Mouse (Mus musculus) small intestine, adult 2 months (tissue): ENCODE results near the gene Ckmt1. TPM values are rescaled to one million over a fixed set of nuclear protein-coding genes. Genes with fewer than 3 reads are reported as not detected.
"Not testable (repeated sequence)": the region's sequence is repeated elsewhere in the genome, so short reads cannot be mapped to it uniquely, and the experiment has no call there.

ENCODE experiments used
- H3K27ac ChIP-seq: fragments of 200-500 bp; 2 replicates; pipeline ENCODE4 v1.5.1; 2012; ENCODE audit warnings: low read depth, low read length, control low read depth, inconsistent platforms; ENCODE audit not compliant: insufficient read depth
- H3K27me3 ChIP-seq: fragments of 200-500 bp; 2 replicates; pipeline ENCODE4 v1.6.1; 2012; ENCODE audit warnings: mild to moderate bottlenecking, moderate library complexity, low read length, inconsistent platforms; ENCODE audit not compliant: control insufficient read depth, insufficient read depth
- H3K36me3 ChIP-seq: fragments of 200-500 bp; 2 replicates; pipeline ENCODE4 v1.6.1; 2012; ENCODE audit warnings: mild to moderate bottlenecking, low read length, control low read depth, inconsistent platforms; ENCODE audit not compliant: control insufficient read depth, insufficient read depth
- H3K4me1 ChIP-seq: fragments of 200-500 bp; 2 replicates; pipeline ENCODE4 v1.6.1; 2012; ENCODE audit warnings: low read length, inconsistent platforms, mixed read lengths; ENCODE audit not compliant: control insufficient read depth, insufficient read depth, insufficient read length
- H3K4me3 ChIP-seq: fragments of 200-500 bp; 2 replicates; pipeline ENCODE4 v1.5.1; 2012; ENCODE audit warnings: low read depth, mild to moderate bottlenecking, control low read depth, inconsistent platforms, low read length, moderate library complexity
- CTCF ChIP-seq: fragments of 200-500 bp; IDR thresholded peaks from 2 replicates; pipeline ENCODE4 v1.5.1; 2012; ENCODE audit warnings: low read depth, mild to moderate bottlenecking, control low read depth, inconsistent platforms, low read length, moderate library complexity, mixed read lengths; ENCODE audit not compliant: insufficient replicate concordance, insufficient read length; ENCODE audit errors: extremely low read depth
- POLR2A ChIP-seq: fragments of 200-500 bp; IDR thresholded peaks from 2 replicates; pipeline ENCODE4 v1.6.1; 2012; ENCODE audit warnings: low read depth, mild to moderate bottlenecking, control low read depth, inconsistent platforms, low read length, moderate library complexity
- WGBS: fragments of 180-500 bp; shearing (Covaris S2); methylation state at CpG from one replicate; pipeline ENCODE4 v1.1.7; 2018; 5-methylcytosine and 5-hydroxymethylcytosine counted together
- polyA plus RNA-seq: library from polyadenylated mRNA; depleted of rRNA; stranded (reverse); fragments of >200 nt; gene quantifications from 2 replicates; pipeline ENCODE4 v1.2.3, GENCODE M21; 2012; rRNA removed

Ckmt1 gene
- polyA plus RNA-seq, 1 experiment, result 2,297 TPM

GRCm38 (mm10) chr2:121370921-121371320, 13.4 kb downstream of the Ckmt1 start:
- Histone ChIP-seq H3K4me1 (no peaks in the 10 kb centered on the region), H3K4me3 (no peak overlapping the region), H3K27ac (no peak overlapping the region), H3K36me3 (no peaks in the 10 kb centered on the region), H3K27me3 (no peaks in the 10 kb centered on the region)
- TF ChIP-seq POLR2A, result no peak
- no peak for TF ChIP-seq CTCF
- 74% methylated on average over 5 of the region's 5 CpGs for WGBS

DNA sequence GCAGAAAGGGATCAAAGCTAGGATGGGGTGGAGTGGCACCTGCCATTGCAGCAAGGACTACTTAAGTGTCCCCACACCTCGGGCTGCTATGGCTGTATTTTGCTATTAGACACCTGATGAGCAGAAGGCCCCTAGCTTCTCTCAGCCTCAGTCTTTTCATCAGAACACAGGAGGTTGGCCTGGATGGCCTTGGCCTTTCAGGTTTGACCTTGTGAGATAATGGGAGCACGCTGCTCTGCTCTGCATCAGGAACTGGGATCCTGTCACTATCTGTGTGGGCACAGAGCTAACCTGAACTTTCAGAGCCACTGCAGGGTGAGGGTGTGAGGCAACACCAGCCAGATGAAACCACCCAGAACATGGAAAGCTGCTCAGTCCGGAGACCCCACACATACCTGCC, 14.8 kb downstream of the Ckmt1 start:
- H3K27me3 ChIP-seq, result no peaks in the 10 kb centered on the region
- no peaks in the 10 kb centered on the region for H3K36me3 ChIP-seq
- no peak overlapping the region for H3K27ac ChIP-seq
- H3K4me3 ChIP-seq, result no peak overlapping the region
- TF ChIP-seq CTCF, result no peak
- no peak for TF ChIP-seq POLR2A
- WGBS, result 60% methylated on average over 3 of the region's 3 CpGs
- H3K4me1 ChIP-seq, result no peaks in the 10 kb centered on the region

- Histone ChIP-seq H3K27me3 (no peaks in the 10 kb centered on the region), H3K36me3 (no peaks in the 10 kb centered on the region), H3K4me3 (no peak overlapping the region), H3K27ac (no peak overlapping the region), H3K4me1 (no peaks in the 10 kb centered on the region)
- TF ChIP-seq POLR2A (no peak), CTCF (no peak)
- WGBS, result 44% methylated on average over 2 of the region's 2 CpGs
Observed at GRCm38 (mm10) chr2:121374766-121375165, 17.3 kb downstream of the Ckmt1 start.

DNA sequence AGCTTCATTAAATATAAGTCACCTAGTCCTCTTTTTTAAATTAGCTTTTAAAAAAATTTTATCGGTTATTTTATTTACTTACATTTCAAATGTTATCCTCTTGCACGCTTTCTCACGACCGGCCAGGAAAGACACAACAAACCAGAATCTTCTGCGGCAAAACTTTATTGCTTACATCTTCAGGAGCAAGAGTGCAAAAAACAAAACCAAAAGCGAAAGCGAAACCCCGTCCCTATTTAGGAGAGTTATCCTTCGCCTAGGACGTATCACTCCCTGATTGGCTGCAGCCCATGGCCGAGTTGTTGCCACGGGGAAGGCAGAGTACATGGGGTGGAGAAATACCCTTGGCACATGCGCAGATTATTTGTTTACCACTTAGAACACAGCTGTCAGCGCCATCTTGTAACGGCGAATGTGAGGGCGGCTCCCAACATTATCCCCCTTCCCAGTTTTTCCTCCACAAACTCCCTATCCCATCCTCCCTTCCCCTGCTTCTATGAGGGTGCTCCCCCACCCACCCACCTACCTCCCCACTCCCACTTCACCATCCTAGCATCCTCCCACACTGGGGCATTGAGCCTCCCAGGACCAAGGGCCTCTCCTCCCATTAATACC, 29.6 kb downstream of the Ckmt1 start, which contains the start of gene Strc:
Gene Strc, minus strand, starts transcription at position 208 of the 615 bp plus-strand sequence.
- not testable (repeated sequence) for H3K4me1 ChIP-seq, H3K4me3 ChIP-seq, H3K27ac ChIP-seq, H3K36me3 ChIP-seq, H3K27me3 ChIP-seq
- 91% methylated on average over 17 of the region's 17 CpGs for whole genome bisulfite sequencing

GRCm38 (mm10) chr2:121396624-121397023, 39.1 kb downstream of the Ckmt1 start:
- 19% methylated on average over 8 of the region's 8 CpGs for WGBS
- H3K4me1 ChIP-seq, result no peaks in the 10 kb centered on the region
- no peak for TF ChIP-seq CTCF
- no peak for TF ChIP-seq POLR2A
- no peaks in the 10 kb centered on the region for H3K27me3 ChIP-seq
- no peaks in the 10 kb centered on the region for H3K36me3 ChIP-seq
- H3K4me3 ChIP-seq, result no peak overlapping the region
- no peak overlapping the region for H3K27ac ChIP-seq

- Histone ChIP-seq H3K4me1 (no peaks in the 10 kb centered on the region), H3K4me3 (no peak overlapping the region), H3K36me3 (no peaks in the 10 kb centered on the region), H3K27me3 (no peaks in the 10 kb centered on the region), H3K27ac (no peak overlapping the region)
- no peak for TF ChIP-seq CTCF
- no peak for TF ChIP-seq POLR2A
Observed at GRCm38 (mm10) chr2:121403296-121403695, 45.8 kb downstream of the Ckmt1 start.

DNA sequence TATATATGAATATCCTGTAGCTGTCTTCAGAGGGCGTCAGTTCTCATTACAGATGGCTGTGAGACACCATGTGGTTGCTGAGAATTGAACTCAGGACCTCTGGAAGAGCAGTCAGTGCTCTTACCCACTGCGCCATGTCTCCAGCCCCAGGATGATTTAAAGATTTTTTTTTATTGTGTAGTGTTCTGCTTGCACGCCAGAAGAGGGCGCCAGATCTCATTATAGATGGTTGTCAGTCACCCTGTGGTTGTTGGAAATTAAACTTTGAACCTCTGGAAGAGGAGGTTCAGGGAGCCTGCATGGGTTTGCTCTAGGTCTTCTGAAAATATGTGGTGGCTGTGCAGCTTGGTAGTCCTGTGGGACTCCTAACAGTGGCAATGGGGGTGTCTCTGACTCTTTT, 50.6 kb downstream of the Ckmt1 start:
- Histone ChIP-seq H3K36me3 (no peaks in the 10 kb centered on the region), H3K4me3 (no peak overlapping the region), H3K27ac (peak overlapping the region; percentile 43; the same call in 1 of the 2 replicates), H3K4me1 (no peaks in the 10 kb centered on the region), H3K27me3 (no peaks in the 10 kb centered on the region)
- WGBS, result 33% methylated on average over 4 of the region's 4 CpGs
- TF ChIP-seq CTCF, result peak; percentile 35; the same call in 1 of the 2 replicates
- no peak for TF ChIP-seq POLR2A

DNA sequence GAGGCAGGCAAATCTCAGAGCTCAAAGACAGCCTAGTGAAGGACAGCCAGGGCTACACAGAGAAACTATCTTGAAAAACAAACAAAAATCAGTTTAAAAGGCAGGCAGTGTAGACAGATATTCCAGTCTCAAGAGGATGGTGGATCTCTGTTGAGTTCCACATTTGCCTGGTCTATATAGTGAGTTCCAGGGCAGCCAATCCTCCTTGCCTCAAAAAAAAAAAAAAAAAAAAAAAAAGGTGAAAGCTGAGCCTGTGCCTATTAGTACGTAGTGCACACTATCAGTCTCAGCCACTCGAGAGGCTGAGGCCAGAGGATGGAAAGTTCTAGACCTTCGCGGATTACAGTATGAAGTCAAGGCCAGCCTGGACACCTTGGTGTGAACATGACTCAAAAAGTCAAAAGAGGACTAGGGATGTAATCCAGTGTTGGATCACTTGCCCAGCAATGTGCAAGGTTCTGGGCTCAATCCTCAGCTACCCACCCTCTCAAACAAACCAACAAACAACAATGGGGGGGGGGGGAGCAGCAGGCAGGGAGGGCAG, 55.4 kb downstream of the Ckmt1 start:
- TF ChIP-seq CTCF (no peak), POLR2A (no peak)
- WGBS, result 5% methylated on average over 4 of the region's 4 CpGs

More for the DNA sequence above, 55.4 kb downstream of the Ckmt1 start:
- peak overlapping the region; percentile 89 for H3K4me3 ChIP-seq
- H3K27ac ChIP-seq, result peak overlapping the region; percentile 79
- H3K27me3 ChIP-seq, result no peaks in the 10 kb centered on the region
- no peaks in the 10 kb centered on the region; the same call in 1 of the 2 replicates for H3K4me1 ChIP-seq
- peaks cover 3% of the 10 kb centered on the region for H3K36me3 ChIP-seq

Other genes starting within 250 kb of the Ckmt1 start
- not detected in 2 replicates for gene Tgm7, start 247.9 kb upstream of the Ckmt1 start, polyA plus RNA-seq
- 0.38 and 1.3 TPM in 2 replicates for gene Adal, start 217.3 kb upstream of the Ckmt1 start, polyA plus RNA-seq
- gene Lcmt2, start 217.1 kb upstream of the Ckmt1 start, polyA plus RNA-seq, result 5.5 and 7.9 TPM in 2 replicates
- 8.1 and 14.1 TPM in 2 replicates for gene Tubgcp4, start 187.1 kb upstream of the Ckmt1 start, polyA plus RNA-seq
- gene Zscan29, start 186.6 kb upstream of the Ckmt1 start, polyA plus RNA-seq, result 1.2 and 2.5 TPM in 2 replicates
- gene Trp53bp1, start 86.3 kb upstream of the Ckmt1 start, polyA plus RNA-seq, result 4.6 and 9.5 TPM in 2 replicates
- 1.9 and 2.2 TPM in 2 replicates for gene Map1a, start 68.1 kb upstream of the Ckmt1 start, polyA plus RNA-seq
- gene Ppip5k1, start 2.3 kb upstream of the Ckmt1 start, polyA plus RNA-seq, result 19.8 and 47.0 TPM in 2 replicates
- gene Strc, start 29.5 kb downstream of the Ckmt1 start, polyA plus RNA-seq, result 0.55 and 1.0 TPM in 2 replicates
- gene Pdia3, start 56.1 kb downstream of the Ckmt1 start, polyA plus RNA-seq, result 937 and 1,104 TPM in 2 replicates
- 0.80 and 0.84 TPM in 2 replicates for gene Catsper2, start 56.1 kb downstream of the Ckmt1 start, polyA plus RNA-seq
- 1.2 and 2.7 TPM in 2 replicates for gene Ell3, start 86.6 kb downstream of the Ckmt1 start, polyA plus RNA-seq
- gene Serf2, start 91.5 kb downstream of the Ckmt1 start, polyA plus RNA-seq, result 475 and 539 TPM in 2 replicates
- 1.5 and 3.3 TPM in 2 replicates for gene Hypk, start 95.6 kb downstream of the Ckmt1 start, polyA plus RNA-seq
- 0.06 and 0.10 TPM in 2 replicates for gene Serinc4, start 99.1 kb downstream of the Ckmt1 start, polyA plus RNA-seq
- gene Mfap1b, start 116.4 kb downstream of the Ckmt1 start, polyA plus RNA-seq, result 0.51 and 0.66 TPM in 2 replicates
- 0.20 and 0.63 TPM in 2 replicates for gene Mfap1a, start 149.0 kb downstream of the Ckmt1 start, polyA plus RNA-seq
- gene Wdr76, start 149.0 kb downstream of the Ckmt1 start, polyA plus RNA-seq, result 0.47 and 1.6 TPM in 2 replicates